Comparison of ENCODE assay signal across 8 mouse cellular contexts in genomic region chr13:94178401-94179040, GRCm38 (mm10).
DNase-seq lines count a peak whose midpoint lies in the region; ATAC-seq and TF ChIP-seq lines count a peak whose summit lies in the region.

No protein-coding gene starts in this region.

- intact Hi-C loops in left cerebral cortex, postnatal 36 days (cut with DNase I) = no loop called here

- no peak for TF ChIP-seq POLR2A in bone marrow macrophage, adult 2 months (IDR thresholded peaks at IDR 0.05; ENCODE audit: borderline replicate concordance, low read depth, low read length)

- no peaks in the 10 kb centered on the region for H3K27me3 ChIP-seq in forebrain, embryonic 15.5 days

- no peak overlapping the region for H3K27ac ChIP-seq in bone marrow macrophage, adult 2 months (ENCODE audit: insufficient read depth, low read depth, low read length)
- peak overlapping the region; percentile 85 for H3K27ac ChIP-seq in forebrain, embryonic 15.5 days (replicated peaks)

- ATAC-seq in forebrain, embryonic 15.5 days (replicated peaks) = peak; percentile 90

- peaks cover 53% of the 10 kb centered on the region for H3K4me1 ChIP-seq in bone marrow macrophage, adult 2 months (ENCODE audit: control insufficient read depth, insufficient read depth, low read length)
- H3K4me1 ChIP-seq in forebrain, embryonic 15.5 days = peaks cover 34% of the 10 kb centered on the region

- peak overlapping the region; percentile 30 for H3K4me3 ChIP-seq in bone marrow macrophage, adult 2 months (ENCODE audit: insufficient read depth, low read length)
- no peak overlapping the region for H3K4me3 ChIP-seq in forebrain, embryonic 15.5 days

- no peak for TF ChIP-seq CTCF in bone marrow macrophage, adult 2 months (IDR thresholded peaks at IDR 0.05; ENCODE audit: low read depth, low read length)

- H3K9ac ChIP-seq in forebrain, embryonic 15.5 days (replicated peaks) = no peak overlapping the region

- WGBS in forebrain, embryonic 15.5 days = 43% methylated on average over 11 of the region's 11 CpGs

- peak overlapping the region; percentile 21; the same call in 1 of the 2 replicates for H3K4me2 ChIP-seq in forebrain, embryonic 15.5 days (replicated peaks)

- no peaks in the 10 kb centered on the region for H3K9me3 ChIP-seq in forebrain, embryonic 15.5 days

- DNase-seq in 3134 (ENCODE audit: extremely low read depth, insufficient read length, low spot score) = peak; percentile 87
- DNase-seq in heart, postnatal 4 days = peak; percentile 68
- DNase-seq in left cerebral cortex, postnatal 36 days (ENCODE audit: low spot score in 2 of 2) = peak; percentile 59 to 75
- DNase-seq in right cerebral cortex, postnatal 25 days = peak; percentile 72
- no peak for DNase-seq in testis, postnatal 10 days (ENCODE audit: low spot score)
- no peak for DNase-seq in kidney, adult 11 months

- no peaks in the 10 kb centered on the region for H3K36me3 ChIP-seq in forebrain, embryonic 15.5 days

Comparison
In these comparisons a context has a peak if more than half of its experiments do, and no peak if none do; other contexts are left out.
1. DNase-seq: peak in 3134 (single experiment), heart, postnatal 4 days (single experiment), left cerebral cortex, postnatal 36 days (2 of 2) and right cerebral cortex, postnatal 25 days (single experiment); none in testis, postnatal 10 days (single experiment) and kidney, adult 11 months (single experiment).